Mouse (Mus musculus) lung, adult 18-20 months (tissue): ENCODE data around the gene Aldh5a1.

Experiments
- DNase-seq, 2 experiments: peaks; one replicate each; pipeline ENCODE4 v3.0.0; 2022; ENCODE audit warnings: mixed read lengths in 2 of 2

Gene Aldh5a1

DNA sequence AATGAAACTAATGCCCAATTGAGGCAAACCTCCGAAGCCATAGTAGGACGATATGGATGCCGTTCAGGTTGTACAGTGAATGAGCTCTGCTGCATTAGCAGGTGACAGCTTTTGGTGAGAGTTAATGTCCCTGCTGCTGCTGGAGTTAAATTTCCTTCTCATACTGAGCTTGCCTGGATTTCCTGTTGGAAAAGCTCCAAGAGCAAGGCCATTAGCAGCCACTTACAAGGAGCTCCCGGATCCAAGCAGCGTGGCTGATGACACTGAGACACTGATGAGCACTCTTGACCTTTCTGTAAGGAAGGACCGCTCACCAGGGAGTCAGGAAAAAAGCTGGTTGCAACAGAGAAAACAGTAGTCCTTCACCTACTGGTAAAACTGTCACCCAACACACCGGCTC is 75.4 kb downstream of the Aldh5a1 start:
- peak in 1 of 2 experiments; percentile 10 for DNase-seq

GRCm38 (mm10) chr13:24861084-24861483 is 76.4 kb downstream of the Aldh5a1 start:
- no peak for DNase-seq

GRCm38 (mm10) chr13:24859115-24859514 is 78.3 kb downstream of the Aldh5a1 start:
- DNase-seq = no peak
